Mouse (Mus musculus) embryo, embryonic 10.5 days (tissue): ENCODE results near the gene Sult1a1.

Experiments
- DNase-seq: peaks from one replicate; pipeline ENCODE4 v3.0.0-alpha.2; 2015; ENCODE audit warnings: low spot score

Sult1a1 gene

DNA sequence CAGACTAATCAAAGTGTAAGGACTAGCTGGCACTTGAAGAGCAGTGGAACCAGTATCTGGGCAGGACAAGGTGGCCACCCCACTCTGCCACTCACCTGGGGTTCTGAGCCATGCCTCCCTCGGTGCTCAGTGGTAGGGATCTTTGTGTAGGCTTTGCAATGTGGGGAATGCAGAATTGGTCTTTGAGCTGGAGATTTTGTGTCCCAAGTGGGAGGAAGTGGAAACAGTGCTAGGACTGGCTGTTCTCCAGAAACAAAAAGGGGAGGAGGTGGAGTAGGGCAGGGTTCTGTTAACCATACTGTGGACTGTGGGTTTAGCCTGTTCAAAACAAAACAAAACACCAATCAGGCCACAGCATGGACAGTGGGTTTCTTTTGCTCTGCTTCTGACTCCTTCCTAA lies at the start of gene Sult1a1:
Sult1a1 (minus strand) TSS at position 226 of the 400 bp plus-strand sequence.
- DNase-seq, result no peak

GRCm38 (mm10) chr7:126725667-126726066 lies 49.4 kb upstream of the Sult1a1 start:
- DNase-seq, result no peak

GRCm38 (mm10) chr7:126725077-126725476 lies 48.8 kb upstream of the Sult1a1 start:
- no peak for DNase-seq

DNA sequence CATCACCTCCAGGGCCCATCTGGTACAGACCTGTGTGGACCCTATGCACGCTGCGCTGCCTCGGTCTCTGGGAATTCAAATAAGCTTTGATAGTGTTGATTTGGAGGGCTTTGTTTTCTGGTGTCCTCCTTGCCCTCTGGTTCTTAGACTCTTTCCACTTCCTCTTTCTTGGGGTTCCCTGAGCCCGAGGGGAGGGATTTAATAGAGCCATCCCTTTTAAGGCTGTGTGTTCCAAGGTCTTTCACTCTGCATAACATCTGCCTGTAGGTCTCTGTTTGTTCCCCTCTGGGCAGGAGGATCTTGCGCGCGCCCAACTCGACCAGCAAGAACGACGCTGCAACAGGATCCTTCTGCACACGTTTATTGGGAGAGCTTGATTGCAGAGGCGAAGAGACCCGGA lies 45.4 kb upstream of the Sult1a1 start:
- no peak for DNase-seq

DNA sequence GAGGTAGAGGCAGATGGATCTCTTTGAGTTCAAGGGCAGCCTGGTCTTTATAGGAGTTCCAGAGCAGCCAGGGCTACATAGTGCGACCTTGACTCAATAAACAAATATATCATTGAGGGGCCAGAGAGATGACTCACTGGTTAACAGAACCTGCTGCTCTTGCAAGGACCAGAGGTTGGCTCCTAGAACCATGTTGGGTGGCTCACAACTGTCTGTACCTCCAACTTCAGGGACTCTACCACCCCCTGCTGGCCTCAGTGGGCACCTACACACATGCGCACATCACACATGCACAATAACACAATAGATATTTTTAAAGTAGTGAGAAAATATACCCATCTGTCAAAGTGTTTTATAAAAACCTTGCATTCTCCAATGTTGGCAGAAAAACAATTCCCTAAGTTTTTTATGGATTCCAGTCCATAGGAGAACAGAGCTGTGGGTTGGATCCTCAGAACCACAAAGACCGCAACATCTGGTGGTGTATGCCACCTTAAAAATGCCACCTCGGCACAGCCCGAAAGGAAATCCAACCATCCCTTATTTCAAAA lies 42.6 kb upstream of the Sult1a1 start:
- no peak for DNase-seq

- DNase-seq, result no peak
Observed at GRCm38 (mm10) chr7:126717566-126717965, 41.3 kb upstream of the Sult1a1 start.

DNA sequence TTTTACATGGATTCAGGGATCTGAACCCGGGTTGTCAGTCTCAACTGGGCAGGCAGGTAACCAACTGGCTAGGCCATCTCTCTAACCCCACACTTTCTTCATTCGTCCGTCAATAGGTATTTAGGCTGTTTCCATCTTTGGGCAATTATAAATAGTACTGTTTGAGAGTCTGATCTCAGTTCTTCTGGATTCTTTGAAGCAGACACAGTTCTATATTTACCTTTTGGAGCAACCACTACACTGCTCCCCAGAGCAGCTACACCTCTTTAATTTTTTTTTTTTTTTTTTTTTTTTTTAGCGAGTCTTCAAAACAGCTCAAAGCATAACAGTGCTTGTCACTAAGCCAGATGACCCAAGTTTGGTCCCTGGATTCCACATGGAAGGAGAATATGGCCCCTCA lies 39.4 kb upstream of the Sult1a1 start:
- no peak for DNase-seq

DNA sequence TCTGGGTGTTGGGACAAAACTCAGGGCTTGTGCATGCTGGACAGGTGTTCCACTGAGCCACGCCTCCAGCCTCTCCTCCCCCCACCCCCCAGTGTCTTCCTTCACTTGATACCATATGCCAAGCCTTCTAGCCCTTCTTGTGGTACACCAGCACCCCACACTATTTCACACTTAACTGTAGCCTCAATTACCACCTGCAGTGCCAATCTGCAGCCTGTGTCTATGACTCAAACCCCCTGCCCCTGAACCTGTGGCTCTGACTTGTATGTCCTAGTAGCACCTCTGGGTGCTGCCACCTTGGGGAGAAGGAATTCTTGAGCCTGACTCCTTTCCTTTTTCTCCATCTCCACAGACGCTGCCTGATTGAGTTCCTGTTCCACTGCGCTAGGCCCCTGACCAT lies 35.7 kb upstream of the Sult1a1 start:
- no peak for DNase-seq

DNA sequence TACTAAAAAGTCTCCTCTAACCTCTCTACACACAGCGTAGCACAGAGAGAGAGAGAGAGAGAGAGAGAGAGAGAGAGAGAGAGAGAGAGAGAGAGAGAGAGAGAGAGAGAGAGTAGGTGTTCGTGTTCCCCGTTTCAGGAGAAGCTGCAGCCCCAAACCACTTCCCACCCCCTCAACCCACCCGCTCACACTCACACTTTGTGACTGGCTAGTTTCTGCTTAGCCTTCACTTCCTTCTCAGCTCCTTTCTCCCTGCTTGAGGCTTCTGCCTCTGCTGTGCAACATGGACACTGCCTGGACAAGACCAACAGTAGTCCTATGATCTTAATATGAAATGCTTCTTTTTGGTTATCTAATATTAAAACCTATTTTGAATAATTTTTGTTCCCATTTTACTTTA lies 34.0 kb upstream of the Sult1a1 start:
- DNase-seq, result no peak

- DNase-seq, result no peak
Observed at GRCm38 (mm10) chr7:126708175-126708952, 32.1 kb upstream of the Sult1a1 start.

DNA sequence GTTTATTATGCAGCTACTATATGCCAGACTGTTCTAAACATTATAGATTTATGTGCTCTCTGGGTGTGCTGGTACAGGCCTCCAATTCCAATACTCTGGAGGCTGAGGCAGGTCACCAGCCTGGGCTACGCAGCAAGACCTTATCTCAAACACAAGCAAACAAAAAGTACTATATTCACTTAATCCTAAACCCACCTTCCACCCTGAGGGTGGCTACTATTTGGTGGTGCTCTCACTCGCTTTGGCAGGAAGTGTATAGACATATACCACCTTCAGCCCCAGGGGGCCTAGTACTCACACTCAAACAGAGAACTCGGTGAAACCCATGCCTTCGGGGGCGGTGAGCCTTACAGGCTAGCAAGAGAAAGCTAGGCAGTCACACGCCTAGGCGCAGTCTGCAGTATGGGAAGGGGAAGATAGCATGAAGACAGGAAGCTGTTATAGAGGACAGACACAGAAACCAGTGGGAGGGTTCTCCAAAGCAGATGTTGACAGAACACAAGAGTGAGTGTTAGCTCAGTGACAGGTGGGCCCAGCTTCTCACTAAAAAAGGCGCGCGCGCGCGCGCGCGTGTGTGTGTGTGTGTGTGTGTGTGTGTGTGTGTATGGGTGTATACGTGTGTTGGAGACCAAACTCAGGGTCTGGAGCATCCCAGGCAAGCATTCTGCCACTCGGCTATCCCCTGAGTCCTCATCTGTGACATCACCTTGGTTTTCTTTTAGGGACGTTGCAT lies 31.4 kb upstream of the Sult1a1 start, which contains the start of gene Coro1a:
Coro1a (minus strand) TSS at position 346 of the 733 bp plus-strand sequence.
- DNase-seq, result no peak

DNA sequence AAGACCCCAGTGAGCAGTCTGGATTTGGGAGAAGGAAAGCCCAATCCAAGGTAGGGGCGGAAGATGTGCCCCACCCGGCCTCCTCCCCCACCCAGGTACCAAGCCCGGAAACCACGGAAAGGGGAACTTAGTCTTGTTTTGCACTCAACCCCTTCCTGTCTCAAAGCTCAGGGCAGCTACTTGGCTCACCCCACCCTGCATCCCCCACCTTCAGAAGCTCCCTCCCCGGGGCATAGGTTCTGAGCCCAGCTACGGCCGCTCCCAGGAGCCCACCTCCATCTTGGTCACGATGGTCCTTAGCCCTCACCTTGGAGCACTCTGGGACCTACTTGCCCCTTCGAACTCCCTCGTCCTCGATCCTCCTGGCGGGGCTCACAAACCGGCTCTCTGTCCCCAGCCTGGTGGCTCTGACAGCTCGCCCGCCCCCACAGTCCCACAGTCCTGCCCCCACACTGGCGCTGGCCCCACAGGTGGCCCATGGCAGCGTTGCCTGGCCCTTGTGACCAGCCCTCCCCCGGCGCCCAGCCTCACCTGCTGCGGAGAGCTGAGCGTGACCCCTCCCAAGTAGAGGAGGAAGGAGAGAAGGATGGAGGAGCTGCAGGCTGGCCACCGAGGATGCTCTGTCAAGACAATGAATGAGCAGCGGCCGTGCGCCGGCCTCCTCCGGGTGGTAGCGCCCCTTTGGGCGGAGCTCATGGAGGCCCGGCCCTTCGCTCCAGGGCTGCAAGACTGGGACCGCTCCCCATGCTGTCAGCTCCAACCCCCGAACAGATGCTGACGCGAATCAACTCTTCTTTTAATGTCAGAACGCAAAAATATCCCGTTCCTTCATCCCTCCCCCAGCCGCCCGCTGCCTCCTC lies 28.1 kb upstream of the Sult1a1 start:
- peak; percentile 85 for DNase-seq

GRCm38 (mm10) chr7:126703757-126704077 lies 27.5 kb upstream of the Sult1a1 start:
- DNase-seq, result no peak

GRCm38 (mm10) chr7:126702861-126703756 lies 26.9 kb upstream of the Sult1a1 start:
- no peak for DNase-seq

DNA sequence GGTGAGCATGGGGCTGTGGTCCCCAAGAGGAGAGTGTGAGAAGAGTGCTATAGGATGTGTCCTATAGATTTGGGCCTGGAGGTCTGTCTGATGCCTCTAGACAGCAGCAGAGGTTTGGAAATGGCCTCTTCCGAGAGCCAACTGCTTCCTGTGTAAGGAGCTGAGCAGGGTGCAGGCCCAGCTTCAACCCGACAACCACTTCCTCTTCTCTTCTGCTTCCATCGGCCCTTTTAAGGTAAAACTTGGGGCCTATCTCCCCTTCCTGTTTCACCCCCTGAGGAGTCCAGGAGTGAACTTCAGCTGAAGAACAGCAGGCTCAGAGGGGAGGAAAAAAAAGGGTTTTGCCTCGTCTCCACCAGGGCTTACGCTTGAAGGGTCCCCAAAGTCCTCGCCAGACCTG lies 26.1 kb upstream of the Sult1a1 start:
- DNase-seq, result no peak

GRCm38 (mm10) chr7:126701559-126702357 lies 25.5 kb upstream of the Sult1a1 start:
- peak; percentile 13 for DNase-seq

- peak; percentile 95 for DNase-seq
Observed at GRCm38 (mm10) chr7:126701070-126701469, 24.8 kb upstream of the Sult1a1 start.

DNA sequence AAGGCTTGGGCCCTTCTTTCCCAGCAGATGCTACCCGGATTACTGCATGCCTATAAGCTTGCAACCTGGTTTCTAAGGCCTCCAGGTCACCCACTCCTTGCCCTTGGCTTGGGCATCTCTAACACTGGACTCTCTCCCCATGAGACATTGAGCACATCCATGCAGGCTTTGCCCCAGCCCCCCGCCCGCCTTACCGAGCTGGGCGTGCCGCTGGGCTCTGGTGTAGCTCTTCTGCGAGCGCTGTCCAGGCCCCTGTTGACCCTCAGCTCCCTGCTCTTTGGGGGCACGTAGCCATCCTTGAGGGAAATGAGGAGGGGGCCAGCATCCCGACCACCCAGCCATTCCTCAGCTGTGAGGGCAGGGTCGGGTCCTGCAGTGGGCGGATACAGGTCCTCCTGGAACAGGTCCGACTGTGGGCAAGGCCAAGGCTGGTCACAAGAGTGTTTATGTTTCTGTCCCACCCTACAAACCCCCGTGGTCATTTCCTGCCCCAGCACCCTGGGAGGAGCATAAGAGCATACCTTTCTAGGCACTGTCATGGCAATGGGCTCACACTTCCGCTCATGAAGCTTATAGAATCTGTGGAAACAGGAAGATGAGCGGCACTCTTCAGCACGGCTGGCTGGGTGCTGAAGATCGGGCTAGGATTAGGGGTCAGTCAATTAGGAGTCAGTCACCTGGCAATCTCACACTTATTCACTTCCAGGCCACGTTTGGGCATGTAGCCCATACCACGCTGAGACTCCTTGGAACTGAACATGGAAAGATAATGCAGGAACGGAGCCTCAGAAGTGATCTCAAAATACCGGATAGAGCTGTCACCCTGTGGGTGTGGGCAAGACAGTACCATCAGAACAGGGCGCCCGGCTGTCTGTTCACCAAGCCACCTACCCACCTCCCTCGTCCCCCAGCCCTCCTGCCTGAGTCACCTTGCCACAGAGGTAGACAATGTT lies 24.1 kb upstream of the Sult1a1 start:
- no peak for DNase-seq

DNA sequence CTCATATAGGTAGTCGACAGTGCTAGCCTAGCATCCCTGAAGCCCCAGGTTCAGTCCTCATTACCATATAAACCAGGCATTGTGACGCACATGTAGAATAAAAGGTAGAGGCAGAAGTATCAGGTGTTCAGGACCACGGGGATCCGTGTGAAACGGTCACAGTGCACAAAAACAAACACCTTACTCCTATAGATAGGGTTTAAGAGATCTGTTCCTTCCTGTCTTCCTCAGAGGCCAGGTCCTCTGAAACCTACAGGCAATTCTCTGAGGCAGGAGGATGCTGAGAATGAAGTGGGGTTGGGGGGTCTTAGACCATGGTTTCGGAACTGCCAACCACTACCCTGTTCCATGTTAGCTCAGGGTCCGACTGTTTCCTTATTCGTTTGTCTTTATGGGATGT lies 21.6 kb upstream of the Sult1a1 start:
- no peak for DNase-seq
